Mouse (Mus musculus) gastrocnemius, postnatal 10 days (tissue): ENCODE results near the gene Map3k7. TPM values are rescaled to one million over a fixed set of nuclear protein-coding genes. Genes with fewer than 3 reads are reported as not detected.
"Not testable (repeated sequence)": the region's sequence is repeated elsewhere in the genome, so short reads cannot be mapped to it uniquely, and the experiment has no call there.

Experiments
- DNase-seq: peaks from one replicate; pipeline ENCODE4 v3.0.0; 2021; ENCODE audit warnings: mixed read lengths
- total RNA-seq, 2 experiments: library from RNA; stranded (reverse); gene quantifications; 2 replicates each; pipeline ENCODE4 v1.2.3; 2021

Map3k7 gene
- total RNA-seq, 2 experiments from 2014 or later: 45.5 to 48.1 TPM

GRCm38 (mm10) chr4:31981863-31982262 is 18.0 kb downstream of the Map3k7 start:
- DNase-seq: no peak

- DNase-seq: no peak
Measured at GRCm38 (mm10) chr4:31993386-31993785, 29.5 kb downstream of the Map3k7 start.

DNA sequence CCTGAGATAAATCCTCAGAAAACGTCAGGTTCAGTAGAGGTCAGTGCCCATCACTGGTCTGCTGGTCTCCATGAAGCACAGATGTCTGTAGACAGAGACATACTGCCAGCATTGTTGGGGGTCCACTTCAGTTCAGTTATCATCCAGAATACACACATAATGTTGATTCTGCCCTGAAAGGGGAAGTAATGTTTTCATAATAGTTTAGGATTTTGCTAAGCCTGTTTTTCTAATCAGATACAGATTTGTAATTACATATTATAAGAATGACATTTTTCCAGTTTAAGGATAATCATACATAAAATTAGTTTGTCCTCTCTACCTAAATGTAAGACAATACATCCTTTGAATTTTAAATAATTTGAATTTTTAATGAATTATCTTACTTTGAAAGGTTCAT is 30.0 kb downstream of the Map3k7 start:
- DNase-seq: no peak

GRCm38 (mm10) chr4:32001498-32001897 is 37.6 kb downstream of the Map3k7 start:
- DNase-seq: no peak

DNA sequence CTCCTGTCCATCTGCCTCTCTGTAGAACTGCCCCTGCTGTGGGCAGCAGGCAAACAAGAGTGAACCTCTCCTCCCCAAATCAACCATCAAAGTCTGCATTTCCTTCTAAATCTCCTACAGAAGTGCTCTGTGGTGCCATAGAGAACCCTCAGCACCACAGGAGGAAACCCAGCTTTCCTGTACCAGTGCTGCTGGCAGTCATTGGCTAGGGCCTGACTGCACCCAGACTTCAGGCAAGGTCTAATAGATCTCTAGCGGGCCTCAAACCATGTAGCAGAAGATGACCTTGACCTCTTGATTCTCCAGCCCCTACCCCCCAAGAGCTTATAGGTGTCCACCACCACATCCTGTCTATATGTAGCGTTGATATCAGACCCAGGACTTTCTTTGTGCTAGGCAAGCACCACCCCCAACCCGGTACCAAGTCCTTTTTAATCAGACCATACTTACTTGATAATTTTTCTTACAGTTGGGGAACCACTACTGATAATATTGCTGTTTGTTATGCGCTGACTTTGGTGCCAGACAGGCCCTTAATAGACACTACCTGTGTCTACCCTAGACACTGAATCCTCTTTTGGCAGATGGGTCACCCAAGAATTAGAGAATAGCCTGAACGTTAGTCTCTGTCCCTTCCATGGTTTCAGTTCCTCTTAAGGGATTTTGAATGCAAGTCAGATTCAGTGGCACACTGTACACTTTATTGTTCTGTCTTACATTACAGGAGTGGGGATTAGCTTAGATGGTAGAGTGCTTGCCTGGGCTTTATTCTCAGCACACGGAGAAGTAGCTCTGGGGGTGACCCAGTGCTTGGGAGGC is 41.1 kb downstream of the Map3k7 start:
- DNase-seq: no peak

- no peak for DNase-seq
Measured at GRCm38 (mm10) chr4:32007174-32007573, 43.3 kb downstream of the Map3k7 start.

DNA sequence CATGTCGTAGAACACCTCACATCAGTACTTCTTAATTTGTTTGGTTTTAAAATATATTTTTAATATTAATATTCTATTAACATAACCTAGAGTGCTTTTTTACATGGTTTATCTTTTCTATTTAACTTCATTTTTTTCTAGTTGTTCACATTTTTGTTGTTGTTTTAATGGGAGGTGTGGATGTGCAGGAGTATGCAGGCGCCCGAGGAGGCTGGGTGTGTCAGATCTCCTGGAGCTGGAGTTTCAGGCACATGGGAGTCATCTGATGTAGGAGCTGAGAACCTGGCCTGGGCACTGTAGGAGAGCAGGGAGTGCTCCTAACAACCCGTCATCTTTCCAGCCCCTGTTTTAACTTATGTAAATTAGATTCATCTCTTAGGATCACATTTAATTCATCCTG is 44.2 kb downstream of the Map3k7 start:
- DNase-seq: no peak

- DNase-seq: no peak
Measured at GRCm38 (mm10) chr4:32010808-32011207, 46.9 kb downstream of the Map3k7 start.

DNA sequence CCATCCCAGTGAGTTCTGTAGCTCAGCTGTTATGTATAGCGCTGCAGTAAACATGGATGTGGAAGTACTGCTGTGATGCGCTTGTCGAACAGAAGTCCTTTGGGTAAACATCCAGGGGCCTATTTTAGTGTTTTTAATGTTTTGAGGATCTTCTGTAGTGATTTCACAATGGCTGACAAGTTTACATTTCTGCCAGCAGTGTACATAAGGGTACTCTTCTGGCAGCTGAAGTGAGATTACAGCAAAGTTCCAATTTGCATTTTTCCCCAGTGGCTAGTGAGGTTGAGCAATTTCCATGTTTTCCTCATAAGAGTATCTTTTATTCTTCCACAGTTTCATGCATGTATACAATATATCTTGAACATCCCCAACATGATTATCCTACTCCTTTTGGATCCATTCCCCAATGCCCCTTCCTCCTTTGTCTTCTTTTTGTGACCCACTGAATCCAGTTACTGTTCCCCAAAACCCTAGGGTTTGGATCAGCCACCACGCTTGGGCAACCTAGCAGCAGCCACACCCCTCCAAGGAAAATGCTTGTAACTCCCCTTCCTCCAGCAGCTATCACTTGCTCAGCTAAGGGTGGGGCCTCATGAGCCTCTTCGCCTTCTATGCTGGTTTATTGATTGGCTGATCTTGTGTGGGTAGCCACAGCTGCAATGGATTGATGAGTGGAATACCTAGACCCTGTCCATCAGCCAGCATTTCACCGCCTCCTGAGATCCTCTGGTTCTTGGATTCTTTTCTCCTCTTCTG is 47.5 kb downstream of the Map3k7 start:
- no peak for DNase-seq

GRCm38 (mm10) chr4:32021131-32021530 is 57.2 kb downstream of the Map3k7 start:
- DNase-seq: no peak

DNA sequence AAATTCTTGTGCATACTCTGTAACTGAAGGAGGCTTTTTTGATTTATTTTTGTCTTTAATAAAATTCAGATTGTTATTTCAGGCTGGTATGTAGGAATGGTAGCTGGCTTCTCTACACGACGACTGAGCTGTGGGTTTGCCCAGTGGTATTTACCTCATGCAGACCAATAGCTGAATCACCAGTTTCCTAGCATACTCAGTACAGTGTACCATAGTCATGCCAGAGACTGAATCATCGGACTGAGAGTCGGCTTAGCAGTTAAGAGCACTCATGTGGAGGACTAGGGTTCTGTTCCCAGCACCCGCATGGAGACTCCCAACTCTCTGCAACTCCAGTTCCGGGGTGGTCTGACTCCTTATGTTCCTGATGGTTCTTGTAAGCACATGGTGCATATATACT is 58.4 kb downstream of the Map3k7 start:
- no peak for DNase-seq

DNA sequence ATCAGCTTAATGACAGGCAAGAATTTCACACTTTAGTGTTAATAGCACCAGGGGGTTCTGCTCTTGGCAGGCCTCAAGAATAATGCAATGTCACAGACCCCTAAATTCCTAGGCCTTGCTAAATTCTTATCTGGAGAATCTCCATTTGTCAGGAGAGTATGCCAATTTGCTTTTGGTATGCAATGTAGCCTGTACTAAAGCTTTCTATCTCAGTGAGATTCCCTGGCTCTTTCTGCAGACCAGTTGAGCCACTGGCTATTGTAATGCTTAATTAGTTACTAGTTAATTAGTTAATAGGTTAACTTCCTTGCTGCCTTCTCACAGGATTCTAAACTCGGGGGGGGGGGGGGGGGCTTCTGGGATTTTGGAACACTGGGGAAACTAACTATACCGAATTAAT is 60.3 kb downstream of the Map3k7 start:
- not testable (repeated sequence) for DNase-seq

DNA sequence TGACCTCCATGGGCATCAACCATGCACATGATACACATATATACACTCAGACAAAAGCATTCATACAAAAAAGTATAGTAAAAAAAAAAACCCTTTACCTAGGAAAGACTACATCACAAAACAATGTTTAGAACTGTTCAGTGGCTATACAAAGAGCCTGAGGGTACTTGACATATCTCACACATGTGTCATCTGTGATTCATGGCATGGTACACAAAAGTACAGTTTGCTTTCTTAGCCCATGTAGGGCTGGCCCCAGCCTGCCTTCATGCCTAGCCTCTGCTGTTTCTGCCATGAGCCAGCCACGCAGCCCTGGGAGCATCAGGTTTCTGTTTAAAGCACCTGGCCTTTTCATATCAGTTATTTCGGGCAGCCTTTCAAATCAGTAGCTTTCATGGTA is 61.2 kb downstream of the Map3k7 start:
- DNase-seq: no peak

DNA sequence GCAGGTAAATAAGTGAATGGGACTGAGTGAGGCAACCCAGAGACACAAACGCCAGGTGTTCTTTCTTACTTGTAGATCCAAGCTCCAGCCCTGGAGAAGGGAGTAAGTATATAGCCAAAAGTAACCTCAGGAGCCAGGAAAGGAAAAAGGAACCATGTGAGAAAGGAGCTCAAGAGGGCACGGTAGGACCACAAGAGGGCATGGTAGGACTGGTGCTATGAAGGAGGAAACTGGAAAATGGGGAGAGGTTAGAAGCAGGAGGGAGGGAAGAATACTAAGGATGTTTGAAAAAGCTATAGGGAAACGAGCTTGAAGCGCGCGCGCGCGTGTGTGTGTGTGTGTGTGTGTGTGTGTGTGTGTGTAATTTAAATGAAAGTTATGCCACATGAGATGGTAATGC is 63.2 kb downstream of the Map3k7 start:
- DNase-seq: no peak

- DNase-seq: no peak
Measured at GRCm38 (mm10) chr4:32037267-32037666, 73.4 kb downstream of the Map3k7 start.

- no peak for DNase-seq
Measured at GRCm38 (mm10) chr4:32041741-32042452, 78.0 kb downstream of the Map3k7 start.

GRCm38 (mm10) chr4:32045234-32045633 is 81.3 kb downstream of the Map3k7 start:
- DNase-seq: no peak

DNA sequence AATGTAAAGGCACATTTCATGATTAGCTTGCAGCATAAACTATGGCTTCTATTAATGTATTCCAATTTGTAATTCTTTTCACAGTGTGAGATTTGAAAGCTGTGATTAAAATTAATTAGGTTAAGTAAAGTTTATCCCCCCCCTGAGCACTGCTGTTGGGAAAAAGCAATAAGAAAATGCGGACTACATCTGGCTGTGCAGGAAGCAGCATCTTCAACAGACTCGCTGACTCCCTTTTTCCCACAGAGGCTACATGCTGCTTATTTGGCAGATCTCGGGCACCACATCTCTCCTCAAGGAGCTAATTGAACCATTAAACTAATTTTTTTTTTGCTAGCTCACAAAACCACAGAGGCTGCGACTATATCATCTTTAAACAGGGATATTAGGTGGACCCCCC is 85.9 kb downstream of the Map3k7 start:
- no peak for DNase-seq

GRCm38 (mm10) chr4:32053171-32053570 is 89.3 kb downstream of the Map3k7 start:
- DNase-seq: no peak

GRCm38 (mm10) chr4:32055151-32056052 is 91.5 kb downstream of the Map3k7 start:
- peak; percentile 82 for DNase-seq

- no peak for DNase-seq
Measured at GRCm38 (mm10) chr4:32056441-32056840, 92.5 kb downstream of the Map3k7 start.

GRCm38 (mm10) chr4:32057102-32057501 is 93.2 kb downstream of the Map3k7 start:
- DNase-seq: no peak
